Mouse (Mus musculus) heart, embryonic 10.5 days (tissue): ENCODE measurements at regions not wholly inside any gene's neighbourhood (a gene's known extent, or its start where the extent isn't known, plus 50 kb on each side); places are given as distances from the start of the nearest gene placed in this dataset.

ENCODE experiments used
- DNase-seq: peaks from one replicate; pipeline ENCODE4 v3.0.0-alpha.2; 2017; ENCODE audit warnings: low spot score
- H3K27ac ChIP-seq: fragments of 300-500 bp; sonication (generic); 2 replicates; pipeline ENCODE4 v1.5.1; 2016; ENCODE audit warnings: mild to moderate bottlenecking
- H3K27me3 ChIP-seq: fragments of 300-500 bp; sonication (generic); 2 replicates; pipeline ENCODE4 v1.6.1; 2016; ENCODE audit warnings: mild to moderate bottlenecking; ENCODE audit not compliant: poor library complexity, insufficient read depth, severe bottlenecking
- H3K36me3 ChIP-seq: fragments of 300-500 bp; sonication (generic); 2 replicates; pipeline ENCODE4 v1.6.1; 2016; ENCODE audit warnings: mild to moderate bottlenecking, moderate library complexity
- H3K4me1 ChIP-seq: fragments of 300-500 bp; sonication (generic); 2 replicates; pipeline ENCODE4 v1.6.1; 2016; ENCODE audit warnings: mild to moderate bottlenecking
- H3K4me3 ChIP-seq: fragments of 300-500 bp; sonication (generic); 2 replicates; pipeline ENCODE4 v1.5.1; 2016; ENCODE audit warnings: mild to moderate bottlenecking, moderate library complexity
- H3K9me3 ChIP-seq: fragments of 300-500 bp; sonication (generic); 2 replicates; pipeline ENCODE4 v1.6.1; 2016; ENCODE audit warnings: mild to moderate bottlenecking, moderate library complexity
- WGBS: fragments of 180-500 bp; shearing (Covaris S2); methylation state at CpG from one replicate; pipeline ENCODE4 v1.1.7; 2016; 5-methylcytosine and 5-hydroxymethylcytosine counted together

DNA sequence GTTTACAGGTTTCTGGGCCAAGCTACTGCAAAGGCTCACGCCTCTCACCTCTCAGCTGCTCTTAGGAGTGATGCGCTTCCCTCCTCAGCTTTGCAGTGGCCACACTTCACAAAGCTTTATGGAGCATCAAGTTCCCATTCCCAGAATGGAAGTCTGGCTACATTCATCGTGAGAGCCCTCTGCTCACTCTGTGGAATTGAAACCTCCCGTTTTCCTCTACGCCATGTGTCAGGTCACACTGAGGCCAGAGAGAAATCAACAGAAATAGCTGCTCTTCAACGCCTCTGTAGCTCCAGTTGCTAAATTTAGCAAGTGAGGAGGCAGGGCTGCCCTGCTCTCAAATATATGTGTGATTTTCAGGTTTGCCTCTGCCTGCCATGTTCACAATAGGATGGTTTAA lies 265.3 kb upstream of the 4930583I09Rik start:
- peak overlapping the region; percentile 16; the same call in 1 of the 2 replicates for H3K4me3 ChIP-seq
- no peaks in the 10 kb centered on the region for H3K27me3 ChIP-seq
- peak; percentile 82 for DNase-seq
- H3K36me3 ChIP-seq: no peaks in the 10 kb centered on the region
- H3K9me3 ChIP-seq: no peaks in the 10 kb centered on the region
- H3K27ac ChIP-seq: peak overlapping the region; percentile 86
- H3K4me1 ChIP-seq: peaks cover 8% of the 10 kb centered on the region; the same call in 1 of the 2 replicates
- 37% methylated on average over 6 of the region's 6 CpGs for WGBS

DNA sequence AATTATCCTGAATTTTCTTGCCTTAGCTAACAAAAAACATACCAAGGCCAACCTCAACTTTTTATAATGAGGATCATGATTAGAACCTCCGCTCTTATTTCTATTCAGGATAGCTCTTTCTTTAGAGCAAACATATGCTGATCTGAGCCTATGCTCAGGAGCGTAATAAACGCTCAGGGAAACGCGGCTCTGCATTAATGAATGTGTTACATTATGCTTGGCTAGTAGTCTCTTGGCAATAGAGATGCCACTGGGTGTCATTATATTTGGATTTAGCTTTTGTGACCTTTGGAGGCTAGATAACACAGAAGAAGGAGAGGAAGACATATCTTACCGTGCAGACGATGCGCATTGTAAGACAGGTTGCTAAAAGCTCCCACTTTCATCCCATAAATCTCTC lies 246.4 kb upstream of the 4930583I09Rik start:
- no peaks in the 10 kb centered on the region for H3K27me3 ChIP-seq
- no peaks in the 10 kb centered on the region for H3K4me1 ChIP-seq
- WGBS: 89% methylated on average over 8 of the region's 8 CpGs
- no peak overlapping the region for H3K27ac ChIP-seq
- DNase-seq: no peak
- H3K4me3 ChIP-seq: no peak overlapping the region
- no peaks in the 10 kb centered on the region for H3K36me3 ChIP-seq
- H3K9me3 ChIP-seq: no peaks in the 10 kb centered on the region

DNA sequence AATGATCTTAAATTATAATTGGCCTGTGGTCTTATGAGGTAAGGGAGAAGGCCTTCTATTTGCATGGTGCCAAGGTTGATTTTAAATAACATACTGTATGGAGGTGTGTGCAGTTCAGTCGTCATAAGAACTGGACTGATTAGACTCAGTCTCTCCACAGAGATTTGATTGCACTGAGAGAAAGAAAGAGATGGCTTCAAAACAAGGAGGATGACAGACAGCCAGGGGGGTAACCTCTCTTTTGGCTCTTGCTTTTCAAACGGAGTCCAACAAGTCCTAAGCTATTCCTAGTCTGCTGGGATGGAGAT lies 245.9 kb upstream of the 4930583I09Rik start:
- WGBS: 77% methylated on average over 2 of the region's 2 CpGs
- Histone ChIP-seq H3K36me3 (no peaks in the 10 kb centered on the region), H3K4me3 (no peak overlapping the region), H3K27ac (no peak overlapping the region), H3K9me3 (no peaks in the 10 kb centered on the region), H3K4me1 (no peaks in the 10 kb centered on the region), H3K27me3 (no peaks in the 10 kb centered on the region)
- DNase-seq: no peak

DNA sequence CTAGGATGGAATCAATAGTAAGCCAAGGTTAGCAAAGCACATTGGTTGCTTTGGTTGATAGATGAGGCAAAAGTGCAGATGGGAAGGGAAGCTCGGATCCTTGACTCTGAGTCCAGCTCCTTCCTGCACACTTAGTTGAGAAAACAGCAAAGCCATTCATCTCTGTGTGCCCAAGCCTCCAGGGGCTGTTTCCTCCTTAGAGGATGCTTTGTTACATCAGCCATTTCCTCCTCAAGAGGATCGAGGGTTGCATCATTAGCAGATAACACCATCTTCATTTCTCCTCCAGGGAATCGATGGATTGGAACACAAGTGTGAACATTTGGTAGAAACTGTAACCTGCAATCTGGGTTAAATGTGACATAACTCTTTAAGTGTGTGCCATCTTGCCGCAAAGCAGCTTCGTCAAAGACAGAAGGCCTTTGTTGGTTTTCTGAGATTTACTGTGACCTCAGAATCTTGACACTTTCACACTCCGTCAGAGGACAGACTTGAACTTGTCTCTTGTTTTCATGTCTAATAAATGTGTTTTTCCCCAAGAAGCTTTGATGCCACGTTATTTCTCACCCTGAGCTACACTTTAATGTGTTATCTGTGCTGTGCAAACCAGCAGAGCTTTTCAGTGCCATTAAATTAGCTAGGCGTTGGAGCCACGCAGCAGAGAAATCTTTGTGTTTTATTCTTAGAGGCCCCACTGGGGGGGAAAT lies 245.4 kb upstream of the 4930583I09Rik start:
- 64% methylated on average over 9 of the region's 9 CpGs for WGBS
- H3K27me3 ChIP-seq: no peaks in the 10 kb centered on the region
- no peaks in the 10 kb centered on the region for H3K9me3 ChIP-seq
- no peak for DNase-seq
- H3K27ac ChIP-seq: no peak overlapping the region
- H3K4me1 ChIP-seq: no peaks in the 10 kb centered on the region
- no peaks in the 10 kb centered on the region for H3K36me3 ChIP-seq
- no peak overlapping the region for H3K4me3 ChIP-seq

DNA sequence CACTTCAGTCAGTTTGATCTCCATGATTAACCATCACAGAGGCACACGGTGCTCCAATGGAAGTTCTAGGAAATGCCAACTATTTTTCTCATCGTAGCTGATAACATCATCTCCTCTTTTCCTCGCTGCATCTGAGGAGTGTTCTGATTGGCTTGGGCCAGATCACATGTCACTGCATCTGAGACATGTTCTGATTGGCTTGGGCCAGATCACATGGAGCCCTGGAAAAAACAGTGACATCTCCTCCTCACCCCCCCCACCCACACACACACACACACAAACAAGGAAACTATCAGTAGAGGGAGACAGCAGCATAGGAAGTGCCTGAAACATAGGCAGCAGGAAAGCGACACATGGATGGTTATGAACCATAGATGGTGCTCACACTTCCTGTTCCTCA lies 239.0 kb upstream of the 4930583I09Rik start:
- Histone ChIP-seq H3K36me3 (no peaks in the 10 kb centered on the region), H3K27ac (no peak overlapping the region), H3K4me3 (no peak overlapping the region), H3K9me3 (no peaks in the 10 kb centered on the region), H3K27me3 (no peaks in the 10 kb centered on the region), H3K4me1 (no peaks in the 10 kb centered on the region)
- whole genome bisulfite sequencing: 83% methylated on average over 4 of the region's 4 CpGs
- DNase-seq: no peak

DNA sequence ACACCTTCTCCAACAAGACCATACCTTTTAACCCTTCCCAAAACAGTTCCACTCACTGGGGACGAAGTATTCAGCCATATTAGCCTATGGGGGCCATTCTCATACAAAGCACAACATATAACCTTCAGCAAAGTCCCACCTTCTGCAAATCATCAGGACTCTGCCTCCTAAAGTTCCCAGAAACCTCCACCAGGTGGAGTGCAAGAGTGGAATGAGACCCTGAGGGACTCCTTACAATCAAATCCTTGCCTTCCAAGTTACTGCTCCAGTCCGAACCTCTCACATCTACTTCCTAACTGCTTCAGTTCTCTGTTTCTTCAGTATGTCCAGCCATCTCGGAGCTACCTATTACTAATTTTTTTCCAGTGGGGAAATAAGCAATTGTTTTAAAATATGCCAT lies 235.2 kb upstream of the 4930583I09Rik start:
- Histone ChIP-seq H3K9me3 (no peaks in the 10 kb centered on the region), H3K27ac (no peak overlapping the region), H3K4me1 (no peaks in the 10 kb centered on the region), H3K27me3 (no peaks in the 10 kb centered on the region), H3K36me3 (no peaks in the 10 kb centered on the region), H3K4me3 (no peak overlapping the region)
- no peak for DNase-seq
- 44% methylated on average over 3 of the region's 3 CpGs for WGBS

DNA sequence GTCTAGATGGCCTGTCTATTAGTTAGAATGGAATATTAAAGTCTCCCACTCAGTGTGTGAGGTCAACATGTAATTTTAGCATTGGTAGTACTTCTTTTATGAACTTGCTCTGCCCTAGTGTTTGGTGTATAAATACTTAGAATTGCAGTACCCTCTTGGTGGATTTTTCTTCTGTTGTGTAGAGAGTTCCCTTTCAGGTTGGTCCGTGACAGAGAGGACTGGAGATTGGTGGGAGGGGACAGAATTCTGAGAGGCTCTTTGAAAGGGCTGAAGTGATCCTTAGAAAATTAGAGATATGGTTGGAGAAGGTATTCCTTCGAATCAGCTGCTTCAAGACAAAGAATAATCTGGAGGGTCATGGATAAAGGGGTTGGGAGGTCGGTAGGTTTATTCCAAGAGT lies 230.3 kb upstream of the 4930583I09Rik start:
- Histone ChIP-seq H3K27me3 (no peaks in the 10 kb centered on the region), H3K9me3 (no peaks in the 10 kb centered on the region), H3K36me3 (no peaks in the 10 kb centered on the region), H3K4me3 (no peak overlapping the region), H3K4me1 (no peaks in the 10 kb centered on the region), H3K27ac (no peak overlapping the region)
- no peak for DNase-seq
- WGBS: 61% methylated on average over 3 of the region's 3 CpGs

DNA sequence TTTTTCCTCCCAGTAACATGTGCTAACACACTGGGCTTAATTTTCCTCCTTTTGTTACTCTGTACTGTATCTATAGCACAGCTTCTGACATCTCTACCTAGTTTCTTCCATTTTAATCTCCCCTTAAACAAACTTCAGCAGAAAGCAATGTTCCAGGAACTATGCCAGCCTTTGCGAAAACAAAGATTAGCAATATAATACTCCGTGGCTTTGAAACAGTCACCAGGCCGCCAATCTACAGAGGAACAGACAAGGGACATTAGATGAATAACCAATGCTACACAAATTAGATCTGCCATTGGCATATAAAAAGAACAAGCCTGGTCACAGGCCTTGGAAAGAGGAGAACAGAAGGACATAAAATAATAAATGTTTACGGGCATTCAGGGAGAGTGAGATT lies 220.2 kb upstream of the 4930583I09Rik start:
- H3K27ac ChIP-seq: no peak overlapping the region
- H3K4me1 ChIP-seq: no peaks in the 10 kb centered on the region
- H3K4me3 ChIP-seq: no peak overlapping the region
- no peaks in the 10 kb centered on the region for H3K27me3 ChIP-seq
- H3K36me3 ChIP-seq: no peaks in the 10 kb centered on the region
- no peaks in the 10 kb centered on the region for H3K9me3 ChIP-seq
- no peak for DNase-seq
- 82% methylated on average over 4 of the region's 4 CpGs for WGBS

DNA sequence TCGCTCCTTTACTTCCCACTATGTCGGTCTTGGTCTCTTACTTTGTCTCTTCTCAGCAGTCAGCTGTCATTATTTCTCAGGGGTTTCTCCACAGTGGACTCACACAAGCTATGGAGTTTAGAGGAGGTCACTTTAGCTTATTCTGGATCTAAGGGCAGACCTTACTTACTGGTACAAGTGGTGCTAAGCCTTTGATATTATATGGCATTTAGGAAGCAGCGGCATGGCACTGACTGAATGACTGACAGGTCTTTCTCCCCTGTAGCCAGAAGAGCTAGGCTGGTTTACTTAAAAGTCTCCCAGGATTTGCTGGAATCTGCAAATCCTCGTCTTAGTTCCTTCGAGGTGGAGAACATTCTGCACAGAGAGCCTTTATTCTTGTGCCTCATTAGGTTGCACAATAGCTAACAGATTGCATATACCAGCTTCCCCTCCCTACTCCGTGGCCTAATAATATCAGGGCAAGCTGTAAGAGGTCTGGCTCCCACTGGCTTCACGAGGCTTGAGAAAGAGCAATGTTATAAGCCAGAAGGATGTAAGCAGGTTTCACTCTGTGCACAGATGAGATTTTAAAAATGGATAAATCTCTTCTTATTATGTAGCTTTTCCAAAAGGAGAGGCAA lies 214.1 kb upstream of the 4930583I09Rik start:
- no peak for DNase-seq
- 71% methylated on average over 7 of the region's 7 CpGs for WGBS

DNA sequence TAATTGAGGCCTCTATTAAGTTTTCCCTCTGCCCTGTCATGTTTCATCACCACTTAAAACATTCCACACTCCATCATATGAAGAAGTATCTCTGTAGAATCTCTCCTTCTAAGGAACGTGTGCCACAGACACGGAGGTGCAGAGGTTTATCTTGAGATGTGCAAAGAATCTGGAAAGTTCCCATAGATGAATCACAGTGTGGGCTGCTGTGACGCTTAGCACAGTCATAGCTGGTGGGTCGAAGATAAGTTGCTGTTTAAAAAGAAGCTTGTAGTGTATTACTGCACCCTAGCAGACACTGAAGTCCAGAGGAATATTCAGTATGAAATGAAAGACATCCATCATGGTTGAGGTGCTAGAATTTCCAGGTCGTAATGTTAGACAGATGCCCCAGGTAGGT lies 179.9 kb upstream of the 4930583I09Rik start:
- Histone ChIP-seq H3K4me1 (no peaks in the 10 kb centered on the region), H3K9me3 (no peaks in the 10 kb centered on the region), H3K4me3 (no peak overlapping the region), H3K36me3 (no peaks in the 10 kb centered on the region), H3K27ac (no peak overlapping the region), H3K27me3 (no peaks in the 10 kb centered on the region)
- DNase-seq: no peak
- WGBS: 73% methylated on average over 5 of the region's 5 CpGs

More for the DNA sequence above, 214.1 kb upstream of the 4930583I09Rik start:
- Histone ChIP-seq H3K27me3 (no peaks in the 10 kb centered on the region), H3K4me3 (no peak overlapping the region), H3K27ac (no peak overlapping the region), H3K36me3 (no peaks in the 10 kb centered on the region), H3K4me1 (no peaks in the 10 kb centered on the region), H3K9me3 (no peaks in the 10 kb centered on the region)

DNA sequence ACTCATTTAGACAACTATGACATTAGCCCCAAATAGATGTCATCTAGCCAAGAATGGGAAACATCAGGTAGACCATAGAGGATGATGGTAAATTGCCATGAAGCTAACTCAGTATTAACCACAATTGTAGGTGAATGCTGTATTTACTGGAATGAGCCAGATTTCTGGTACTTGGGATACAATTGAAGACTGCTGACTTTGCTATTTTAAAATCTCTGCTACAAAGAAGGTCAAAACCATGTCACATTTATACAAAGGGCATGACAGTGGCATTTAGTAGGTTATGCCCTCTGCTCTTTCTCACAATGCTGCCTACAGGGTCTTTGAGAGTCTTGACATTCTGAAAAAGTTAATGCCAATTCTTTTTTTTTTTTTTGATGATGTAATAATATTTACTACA lies 178.8 kb upstream of the 4930583I09Rik start:
- Histone ChIP-seq H3K36me3 (no peaks in the 10 kb centered on the region), H3K4me1 (no peaks in the 10 kb centered on the region), H3K4me3 (no peak overlapping the region), H3K27me3 (no peaks in the 10 kb centered on the region), H3K27ac (no peak overlapping the region), H3K9me3 (no peaks in the 10 kb centered on the region)
- DNase-seq: no peak

DNA sequence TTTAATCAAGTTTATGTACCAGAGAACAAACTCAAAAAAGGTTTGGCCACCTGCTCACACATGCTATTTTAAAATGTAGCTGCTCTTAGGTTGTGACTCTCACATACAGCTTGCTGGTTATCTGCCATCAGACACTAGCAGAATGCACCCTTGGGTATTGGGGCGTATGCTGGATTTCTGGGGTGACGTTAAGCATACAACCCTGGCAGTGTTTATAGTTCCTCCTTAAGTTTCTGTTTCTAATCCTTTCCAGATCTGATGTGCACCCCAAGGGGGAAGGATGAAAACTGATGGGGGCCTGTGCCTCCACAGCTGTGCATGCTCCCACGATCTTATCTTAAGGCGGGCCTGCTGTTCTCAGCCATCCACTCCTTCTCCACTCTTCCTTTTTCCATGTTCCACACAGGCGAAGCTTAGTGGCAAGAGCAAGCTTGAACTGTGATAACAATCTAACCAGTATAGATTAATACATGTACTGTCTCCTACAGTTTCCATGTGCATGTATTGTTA lies 164.8 kb upstream of the 4930583I09Rik start:
- DNase-seq: no peak
- Histone ChIP-seq H3K36me3 (no peaks in the 10 kb centered on the region), H3K27ac (no peak overlapping the region), H3K4me1 (no peaks in the 10 kb centered on the region), H3K9me3 (no peaks in the 10 kb centered on the region), H3K27me3 (no peaks in the 10 kb centered on the region), H3K4me3 (no peak overlapping the region)
- 73% methylated on average over 5 of the region's 5 CpGs for WGBS

DNA sequence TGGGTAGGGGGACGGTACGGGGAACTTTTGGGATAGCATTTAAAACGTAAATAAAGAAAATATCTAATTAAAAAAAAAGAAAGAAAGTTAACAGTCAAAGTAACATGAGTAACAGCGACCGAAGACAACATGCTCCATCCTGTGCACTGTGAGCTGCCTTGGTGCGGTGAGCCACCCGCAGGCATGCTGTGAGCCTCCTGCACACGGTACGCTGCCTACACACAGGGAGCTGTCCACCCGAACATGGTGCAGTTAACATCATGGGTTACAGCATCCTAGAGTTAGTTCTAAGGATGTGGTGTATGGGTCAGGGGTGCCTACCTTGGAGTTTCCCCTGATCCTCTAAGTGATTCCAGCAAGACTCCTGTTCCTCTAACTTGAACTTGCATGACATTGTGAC lies 158.6 kb upstream of the 4930583I09Rik start:
- H3K36me3 ChIP-seq: no peaks in the 10 kb centered on the region
- H3K4me3 ChIP-seq: no peak overlapping the region
- DNase-seq: no peak
- no peaks in the 10 kb centered on the region for H3K27me3 ChIP-seq
- 87% methylated on average over 10 of the region's 10 CpGs for WGBS
- H3K4me1 ChIP-seq: no peaks in the 10 kb centered on the region
- H3K9me3 ChIP-seq: 0 out of 2 replicates have a peak, but pooled peaks cover 3% of the 10 kb centered on the region
- H3K27ac ChIP-seq: no peak overlapping the region

DNA sequence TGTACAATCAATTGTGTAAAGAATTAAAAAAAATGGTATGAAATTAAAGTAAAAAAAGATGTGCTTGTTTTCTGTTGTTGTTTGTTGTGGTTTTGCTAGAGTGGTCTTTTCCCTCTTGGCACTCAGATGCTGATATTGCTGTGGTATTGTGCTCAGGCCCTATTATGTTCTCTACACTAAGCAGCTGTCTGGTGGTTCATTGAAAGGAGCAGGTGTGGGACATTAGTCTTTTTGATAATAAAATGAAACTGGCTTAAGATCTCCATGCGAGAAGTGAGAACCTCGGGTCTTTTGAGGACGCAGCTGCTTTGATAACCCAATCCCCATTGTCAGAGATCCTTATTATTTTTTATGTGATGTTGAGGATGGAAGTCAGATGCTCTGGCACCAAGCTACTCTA lies 155.4 kb upstream of the 4930583I09Rik start:
- Histone ChIP-seq H3K4me3 (no peak overlapping the region), H3K36me3 (no peaks in the 10 kb centered on the region), H3K27ac (no peak overlapping the region), H3K9me3 (0 out of 2 replicates have a peak, but pooled peaks cover 3% of the 10 kb centered on the region), H3K4me1 (no peaks in the 10 kb centered on the region), H3K27me3 (no peaks in the 10 kb centered on the region)
- no peak for DNase-seq
- WGBS: 78% methylated on average over 3 of the region's 3 CpGs
